Mouse (Mus musculus): ENCODE data around the gene Srgap1. TPM values are rescaled to one million over a fixed set of nuclear protein-coding genes. Genes with fewer than 3 reads are reported as not detected.
A peak's percentile ranks its signal among the peaks of the same experiment; 100 is the strongest.

The Srgap1 gene
- polyA plus RNA-seq, 1 experiment from 2014 or later = 10.2 TPM

DNA sequence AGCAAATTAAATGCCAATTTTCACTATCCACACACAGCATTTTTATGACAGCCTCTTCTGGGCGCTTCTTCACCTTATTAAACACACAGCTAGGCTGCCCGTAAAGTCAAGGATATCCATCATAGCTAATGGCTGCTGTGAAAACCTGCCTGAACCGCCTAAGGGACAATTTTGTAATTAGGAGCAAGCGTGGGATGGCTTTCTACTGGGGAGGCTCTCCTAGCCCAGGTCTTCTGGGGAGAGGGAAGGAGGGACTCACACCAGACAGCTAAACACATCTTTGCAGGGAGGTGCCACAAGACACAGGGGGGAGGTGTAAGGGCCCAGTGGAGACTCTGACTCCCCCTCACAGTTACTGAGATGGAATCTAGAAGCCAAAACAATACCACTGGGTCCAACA is 91.4 kb downstream of the Srgap1 start:
- H3K4me1 ChIP-seq (replicated peaks; ENCODE audit: insufficient read depth, low read length) = no peaks in the 10 kb centered on the region
- DNase-seq (ENCODE audit: low spot score) (peak; percentile 59), ATAC-seq (replicated peaks; ENCODE audit: low FRiP score, low read depth) (peak; percentile 70; the same call in 1 of the 2 replicates)
- 46% methylated on average over 4 of the region's 4 CpGs for WGBS
- no peak overlapping the region for H3K9ac ChIP-seq (ENCODE audit: low read depth, low read length)
- no peak for TF ChIP-seq CTCF (IDR thresholded peaks at IDR 0.05; ENCODE audit: low read depth)
- H3K4me2 ChIP-seq (ENCODE audit: low read length) = no peak overlapping the region
- peaks cover 4% of the 10 kb centered on the region; the same call in 1 of the 2 replicates for H3K36me3 ChIP-seq (ENCODE audit: insufficient read depth, low read length)
- H3K27ac ChIP-seq = no peak overlapping the region
- H3K27me3 ChIP-seq (ENCODE audit: insufficient read depth, low read length) = no peaks in the 10 kb centered on the region
- H3K9me3 ChIP-seq (replicated peaks; ENCODE audit: low read length) = no peaks in the 10 kb centered on the region
- H3K4me3 ChIP-seq (replicated peaks; ENCODE audit: low read depth, low read length) = no peak overlapping the region

- Histone ChIP-seq H3K27me3 (ENCODE audit: insufficient read depth, low read length) (no peaks in the 10 kb centered on the region), H3K27ac (no peak overlapping the region), H3K4me2 (ENCODE audit: low read length) (no peak overlapping the region), H3K4me3 (replicated peaks; ENCODE audit: low read depth, low read length) (no peak overlapping the region), H3K9ac (ENCODE audit: low read depth, low read length) (no peak overlapping the region), H3K4me1 (replicated peaks; ENCODE audit: insufficient read depth, low read length) (no peaks in the 10 kb centered on the region), H3K9me3 (replicated peaks; ENCODE audit: low read length) (no peaks in the 10 kb centered on the region), H3K36me3 (ENCODE audit: insufficient read depth, low read length) (peaks cover 4% of the 10 kb centered on the region; the same call in 1 of the 2 replicates)
- ATAC-seq (replicated peaks; ENCODE audit: low FRiP score, low read depth) (no peak), DNase-seq (ENCODE audit: low spot score) (no peak)
- WGBS = 61% methylated on average over 6 of the region's 6 CpGs
- TF ChIP-seq CTCF (IDR thresholded peaks at IDR 0.05; ENCODE audit: low read depth) = no peak
Observed at GRCm38 (mm10) chr10:121954877-121955276, 92.2 kb downstream of the Srgap1 start.

DNA sequence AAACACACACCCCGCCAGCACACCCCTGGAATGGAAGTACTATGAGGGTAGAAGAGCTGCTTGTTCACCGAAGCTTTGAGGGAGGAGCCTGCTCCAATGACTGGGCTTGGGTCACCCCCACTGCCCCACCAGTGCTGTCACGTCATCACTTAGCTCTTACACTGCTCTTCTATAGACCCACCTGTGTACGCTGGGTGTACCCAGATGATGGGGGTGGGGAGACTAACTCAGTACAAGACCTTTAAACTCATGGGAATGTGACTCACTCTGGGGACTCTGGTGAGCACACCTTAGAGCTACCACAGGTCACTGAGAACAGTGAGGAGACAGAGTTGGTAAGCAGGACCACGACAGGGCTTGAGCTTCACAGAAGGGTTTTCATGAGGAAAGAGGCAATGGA is 94.1 kb downstream of the Srgap1 start:
- DNase-seq (ENCODE audit: low spot score) = no peak
- H3K9ac ChIP-seq (ENCODE audit: low read depth, low read length) = no peak overlapping the region
- TF ChIP-seq CTCF (IDR thresholded peaks at IDR 0.05; ENCODE audit: low read depth) = no peak
- H3K4me2 ChIP-seq (ENCODE audit: low read length) = no peak overlapping the region
- 89% methylated on average over 5 of the region's 5 CpGs for WGBS
- no peak overlapping the region for H3K27ac ChIP-seq
- ATAC-seq (replicated peaks; ENCODE audit: low FRiP score, low read depth) = no peak; the same call in 1 of the 2 replicates
- no peak overlapping the region for H3K4me3 ChIP-seq (replicated peaks; ENCODE audit: low read depth, low read length)
- no peaks in the 10 kb centered on the region for H3K27me3 ChIP-seq (ENCODE audit: insufficient read depth, low read length)
- peaks cover 4% of the 10 kb centered on the region; the same call in 1 of the 2 replicates for H3K36me3 ChIP-seq (ENCODE audit: insufficient read depth, low read length)
- H3K4me1 ChIP-seq (replicated peaks; ENCODE audit: insufficient read depth, low read length) = no peaks in the 10 kb centered on the region
- H3K9me3 ChIP-seq (replicated peaks; ENCODE audit: low read length) = no peaks in the 10 kb centered on the region

DNA sequence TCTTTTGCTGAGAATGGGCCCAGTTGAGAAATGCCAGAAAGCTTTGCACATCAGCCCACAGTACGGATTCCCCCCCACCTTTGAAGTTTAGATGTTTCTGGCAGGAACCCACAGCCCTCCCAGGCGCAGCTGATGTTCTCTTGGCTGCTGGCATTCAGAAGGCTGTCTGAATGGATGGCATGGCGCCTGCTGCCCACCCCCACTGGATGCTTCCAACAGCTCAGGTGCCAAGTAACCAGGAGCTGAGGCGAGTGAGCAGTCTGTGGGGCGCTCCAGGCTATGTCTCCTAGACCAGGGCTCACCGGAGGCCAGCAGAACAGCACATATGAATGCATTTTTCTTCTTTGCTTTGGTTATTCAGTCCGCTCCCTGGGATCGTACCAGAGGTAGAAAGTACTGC is 100.9 kb downstream of the Srgap1 start:
- Histone ChIP-seq H3K4me1 (replicated peaks; ENCODE audit: insufficient read depth, low read length) (no peaks in the 10 kb centered on the region), H3K27ac (no peak overlapping the region), H3K36me3 (ENCODE audit: insufficient read depth, low read length) (no peaks in the 10 kb centered on the region), H3K27me3 (ENCODE audit: insufficient read depth, low read length) (no peaks in the 10 kb centered on the region), H3K9ac (ENCODE audit: low read depth, low read length) (no peak overlapping the region), H3K9me3 (replicated peaks; ENCODE audit: low read length) (no peaks in the 10 kb centered on the region), H3K4me3 (replicated peaks; ENCODE audit: low read depth, low read length) (no peak overlapping the region), H3K4me2 (ENCODE audit: low read length) (no peak overlapping the region)
- no peak for TF ChIP-seq CTCF (IDR thresholded peaks at IDR 0.05; ENCODE audit: low read depth)
- 92% methylated on average over 8 of the region's 8 CpGs for WGBS
- no peak for DNase-seq (ENCODE audit: low spot score)
- ATAC-seq (replicated peaks; ENCODE audit: low FRiP score, low read depth) = no peak

- no peak overlapping the region for H3K9ac ChIP-seq (ENCODE audit: low read depth, low read length)
- no peak overlapping the region for H3K4me3 ChIP-seq (replicated peaks; ENCODE audit: low read depth, low read length)
- no peak for TF ChIP-seq CTCF (IDR thresholded peaks at IDR 0.05; ENCODE audit: low read depth)
- H3K36me3 ChIP-seq (ENCODE audit: insufficient read depth, low read length) = no peaks in the 10 kb centered on the region
- H3K27ac ChIP-seq = no peak overlapping the region
- H3K4me2 ChIP-seq (ENCODE audit: low read length) = no peak overlapping the region
- WGBS = 92% methylated on average over 14 of the region's 14 CpGs
- H3K9me3 ChIP-seq (replicated peaks; ENCODE audit: low read length) = no peaks in the 10 kb centered on the region
- no peaks in the 10 kb centered on the region for H3K4me1 ChIP-seq (replicated peaks; ENCODE audit: insufficient read depth, low read length)
- DNase-seq (ENCODE audit: low spot score) (no peak), ATAC-seq (replicated peaks; ENCODE audit: low FRiP score, low read depth) (no peak)
- no peaks in the 10 kb centered on the region for H3K27me3 ChIP-seq (ENCODE audit: insufficient read depth, low read length)
Observed at GRCm38 (mm10) chr10:121931909-121932308, 115.2 kb downstream of the Srgap1 start.

- H3K4me2 ChIP-seq (ENCODE audit: low read length) = no peak overlapping the region
- H3K36me3 ChIP-seq (ENCODE audit: insufficient read depth, low read length) = no peaks in the 10 kb centered on the region
- no peak for ATAC-seq (replicated peaks; ENCODE audit: low FRiP score, low read depth)
- no peaks in the 10 kb centered on the region for H3K27me3 ChIP-seq (ENCODE audit: insufficient read depth, low read length)
- TF ChIP-seq CTCF (IDR thresholded peaks at IDR 0.05; ENCODE audit: low read depth) = no peak
- H3K9me3 ChIP-seq (replicated peaks; ENCODE audit: low read length) = no peaks in the 10 kb centered on the region
- WGBS = 65% methylated on average over 3 of the region's 3 CpGs
- no peak overlapping the region for H3K9ac ChIP-seq (ENCODE audit: low read depth, low read length)
- H3K4me3 ChIP-seq (replicated peaks; ENCODE audit: low read depth, low read length) = no peak overlapping the region
- H3K4me1 ChIP-seq (replicated peaks; ENCODE audit: insufficient read depth, low read length) = no peaks in the 10 kb centered on the region
- no peak for DNase-seq (ENCODE audit: low spot score)
- no peak overlapping the region for H3K27ac ChIP-seq
Observed at GRCm38 (mm10) chr10:121926094-121926493, 121.0 kb downstream of the Srgap1 start.

DNA sequence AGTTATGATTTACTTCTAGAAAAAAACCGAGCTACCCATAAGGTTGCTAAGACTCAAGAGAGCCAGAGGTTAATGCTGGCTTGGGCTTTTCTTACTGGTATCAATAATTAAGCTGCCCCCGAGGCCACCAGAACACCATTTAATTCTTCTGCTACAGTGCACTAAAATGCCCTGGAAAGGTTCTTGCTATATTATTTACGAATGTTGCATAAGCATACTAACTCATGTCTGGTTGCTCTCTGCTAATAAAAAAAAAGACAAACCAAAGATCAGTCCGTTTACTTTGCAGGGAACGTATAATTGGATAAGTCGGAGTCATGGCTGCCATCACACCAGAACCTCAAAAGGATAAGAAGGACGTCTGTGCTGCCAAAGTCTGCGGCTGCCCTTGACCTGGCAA is 128.1 kb downstream of the Srgap1 start:
- H3K9me3 ChIP-seq (replicated peaks; ENCODE audit: low read length) = no peaks in the 10 kb centered on the region
- no peak for DNase-seq (ENCODE audit: low spot score)
- 56% methylated on average over 8 of the region's 8 CpGs for WGBS
- H3K27ac ChIP-seq = no peak overlapping the region
- no peaks in the 10 kb centered on the region for H3K4me1 ChIP-seq (replicated peaks; ENCODE audit: insufficient read depth, low read length)
- no peak for TF ChIP-seq CTCF (IDR thresholded peaks at IDR 0.05; ENCODE audit: low read depth)
- no peak overlapping the region for H3K9ac ChIP-seq (ENCODE audit: low read depth, low read length)
- no peaks in the 10 kb centered on the region for H3K36me3 ChIP-seq (ENCODE audit: insufficient read depth, low read length)
- H3K4me3 ChIP-seq (replicated peaks; ENCODE audit: low read depth, low read length) = no peak overlapping the region
- no peaks in the 10 kb centered on the region for H3K27me3 ChIP-seq (ENCODE audit: insufficient read depth, low read length)
- no peak overlapping the region for H3K4me2 ChIP-seq (ENCODE audit: low read length)
- ATAC-seq (replicated peaks; ENCODE audit: low FRiP score, low read depth) = no peak
